Mouse (Mus musculus) layer of hippocampus, postnatal 14 days (tissue): ENCODE data around the gene Klhl31. TPM values are rescaled to one million over a fixed set of nuclear protein-coding genes. Genes with fewer than 3 reads are reported as not detected.
A peak's percentile ranks its signal among the peaks of the same experiment; 100 is the strongest.

Source experiments
- DNase-seq, 2 experiments: peaks; one replicate each; pipeline ENCODE4 v3.0.0; 2021 to 2022; ENCODE audit warnings: low spot score in 2 of 2, mixed read lengths in 1 of 2
- total RNA-seq, 2 experiments: library from RNA; stranded (reverse); gene quantifications; 2 replicates each; pipeline ENCODE4 v1.2.3; 2021

Klhl31 gene
- total RNA-seq, 2 experiments from 2014 or later = 0.07 to 0.12 TPM

- DNase-seq = no peak
Observed at GRCm38 (mm10) chr9:77623318-77624050, 12.8 kb upstream of the Klhl31 start.

GRCm38 (mm10) chr9:77624171-77624570 is 12.1 kb upstream of the Klhl31 start:
- DNase-seq = no peak

GRCm38 (mm10) chr9:77628676-77629075 is 7.6 kb upstream of the Klhl31 start:
- no peak for DNase-seq

GRCm38 (mm10) chr9:77629708-77630107 is 6.6 kb upstream of the Klhl31 start:
- no peak for DNase-seq

- DNase-seq = no peak
Observed at GRCm38 (mm10) chr9:77630764-77631163, 5.5 kb upstream of the Klhl31 start.

- DNase-seq = no peak
Observed at GRCm38 (mm10) chr9:77632432-77632831, 3.9 kb upstream of the Klhl31 start.

- no peak for DNase-seq
Observed at GRCm38 (mm10) chr9:77636003-77636402, 297 bp upstream of the Klhl31 start.

- DNase-seq = no peak
Observed at GRCm38 (mm10) chr9:77637357-77637756, 1.1 kb downstream of the Klhl31 start.

GRCm38 (mm10) chr9:77645176-77645575 is 8.9 kb downstream of the Klhl31 start:
- DNase-seq = no peak

GRCm38 (mm10) chr9:77651847-77652246 is 15.5 kb downstream of the Klhl31 start:
- no peak for DNase-seq

GRCm38 (mm10) chr9:77653907-77654306 is 17.6 kb downstream of the Klhl31 start:
- no peak for DNase-seq

GRCm38 (mm10) chr9:77655181-77655934 is 19.1 kb downstream of the Klhl31 start:
- DNase-seq = peak; percentile 24 to 34

GRCm38 (mm10) chr9:77655935-77656288 is 19.6 kb downstream of the Klhl31 start:
- peak; percentile 32 to 53 for DNase-seq

GRCm38 (mm10) chr9:77662917-77663316 is 26.6 kb downstream of the Klhl31 start:
- DNase-seq = peak; percentile 5 to 16

GRCm38 (mm10) chr9:77670095-77670494 is 33.8 kb downstream of the Klhl31 start:
- no peak for DNase-seq

GRCm38 (mm10) chr9:77671004-77671403 is 34.7 kb downstream of the Klhl31 start:
- DNase-seq = no peak

- no peak for DNase-seq
Observed at GRCm38 (mm10) chr9:77673218-77673617, 36.9 kb downstream of the Klhl31 start.

GRCm38 (mm10) chr9:77673986-77674385 is 37.7 kb downstream of the Klhl31 start:
- no peak for DNase-seq

GRCm38 (mm10) chr9:77684938-77685337 is 48.6 kb downstream of the Klhl31 start:
- DNase-seq = no peak

- no peak for DNase-seq
Observed at GRCm38 (mm10) chr9:77685825-77686500, 49.7 kb downstream of the Klhl31 start.

- no peak for DNase-seq
Observed at GRCm38 (mm10) chr9:77692707-77693106, 56.4 kb downstream of the Klhl31 start.

- DNase-seq = no peak
Observed at GRCm38 (mm10) chr9:77693405-77693804, 57.1 kb downstream of the Klhl31 start.
